Mouse (Mus musculus): ENCODE measurements at regions not wholly inside any gene's neighbourhood (a gene's known extent, or its start where the extent isn't known, plus 50 kb on each side); places are given as distances from the start of the nearest gene placed in this dataset.
"Not testable (repeated sequence)": the region's sequence is repeated elsewhere in the genome, so short reads cannot be mapped to it uniquely, and the experiment has no call there.

DNA sequence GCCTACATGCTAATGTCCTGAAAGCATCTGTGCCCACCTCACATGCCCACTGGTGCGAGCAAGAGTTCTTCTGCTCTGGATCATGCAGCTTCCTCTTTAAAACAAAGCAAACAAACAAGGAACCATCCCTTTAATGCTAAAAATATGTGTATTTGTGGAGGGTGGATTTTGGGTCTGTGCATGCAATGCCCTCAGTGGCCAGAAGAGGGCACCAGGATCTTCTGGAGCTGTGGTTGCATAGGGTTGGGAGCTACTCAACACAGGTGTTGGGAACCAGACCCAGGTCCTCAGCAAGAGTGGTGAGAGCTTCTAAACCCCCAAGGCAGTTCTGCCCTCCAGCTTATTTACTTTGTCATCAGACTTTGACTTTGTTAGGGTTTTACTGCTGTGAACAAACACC, 201.3 kb downstream of the Matn1 start:
- ATAC-seq (replicated peaks; ENCODE audit: low read depth, poor library complexity, severe bottlenecking): no peak

- ATAC-seq (replicated peaks; ENCODE audit: low read depth, poor library complexity, severe bottlenecking): no peak
Observed at GRCm38 (mm10) chr4:131148042-131148747, 204.0 kb downstream of the Matn1 start.

- ATAC-seq (replicated peaks; ENCODE audit: low read depth, poor library complexity, severe bottlenecking): no peak
Observed at GRCm38 (mm10) chr4:131149466-131149865, 205.3 kb downstream of the Matn1 start.

DNA sequence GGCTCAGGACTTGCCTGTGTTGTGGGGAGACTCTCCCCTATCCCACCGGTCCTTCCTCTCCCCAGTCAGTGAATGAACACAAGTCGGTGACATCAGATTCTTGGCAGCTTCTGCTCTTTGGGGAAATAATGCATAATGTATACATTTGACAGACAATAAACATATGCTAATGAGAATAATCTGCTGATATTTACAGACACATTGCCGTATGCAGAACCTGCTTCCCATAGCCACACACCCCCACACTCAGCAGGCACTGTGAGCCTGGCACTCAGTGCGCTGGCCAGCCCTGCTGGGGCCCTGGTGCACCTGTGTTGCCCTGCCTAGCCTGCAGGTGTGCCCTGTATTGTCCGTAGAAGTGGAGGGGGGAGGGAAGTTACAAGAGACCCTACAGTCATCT, 215.5 kb downstream of the Matn1 start:
- no peak for ATAC-seq (replicated peaks; ENCODE audit: low read depth, poor library complexity, severe bottlenecking)

DNA sequence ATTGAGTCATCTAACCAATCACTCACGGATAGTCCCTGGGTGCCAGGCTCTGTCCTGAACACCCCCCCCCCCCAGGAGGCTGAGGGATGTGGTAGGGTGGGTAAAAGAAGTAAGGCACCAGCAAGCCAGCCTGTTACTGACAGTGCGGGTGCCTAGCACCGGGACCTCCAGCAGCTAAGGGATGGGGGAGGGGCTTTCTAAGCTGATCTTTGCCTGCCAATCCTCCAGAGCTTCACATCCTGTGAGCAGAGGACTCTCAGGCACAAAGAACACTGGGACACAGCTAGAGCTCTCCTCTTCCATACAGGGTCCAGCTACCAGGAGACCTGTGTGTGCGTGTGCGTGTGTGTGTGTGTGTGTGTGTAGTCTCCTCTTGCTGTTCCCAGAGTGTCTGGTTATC, 215.9 kb downstream of the Matn1 start:
- ATAC-seq (replicated peaks; ENCODE audit: low read depth, poor library complexity, severe bottlenecking): no peak

DNA sequence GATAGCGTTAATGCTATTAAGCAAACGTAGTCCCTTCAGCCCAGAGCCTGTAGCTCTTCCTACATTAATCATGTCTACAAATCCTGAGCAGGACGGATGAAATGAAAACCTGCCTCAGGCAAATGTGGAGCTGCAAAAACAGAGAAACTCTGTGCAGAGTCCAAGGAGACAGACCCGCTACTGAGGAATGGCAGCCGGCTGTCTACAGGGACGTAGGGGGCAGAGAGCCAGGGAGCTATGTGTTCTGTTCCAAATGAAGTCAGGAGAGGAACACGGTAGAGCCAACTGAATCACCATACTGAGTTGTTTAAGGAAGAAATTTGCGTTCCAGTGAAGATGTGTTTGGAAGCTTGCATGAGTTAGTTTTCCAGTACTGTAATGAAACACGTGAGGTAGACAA, 217.3 kb downstream of the Matn1 start:
- no peak for ATAC-seq (replicated peaks; ENCODE audit: low read depth, poor library complexity, severe bottlenecking)

DNA sequence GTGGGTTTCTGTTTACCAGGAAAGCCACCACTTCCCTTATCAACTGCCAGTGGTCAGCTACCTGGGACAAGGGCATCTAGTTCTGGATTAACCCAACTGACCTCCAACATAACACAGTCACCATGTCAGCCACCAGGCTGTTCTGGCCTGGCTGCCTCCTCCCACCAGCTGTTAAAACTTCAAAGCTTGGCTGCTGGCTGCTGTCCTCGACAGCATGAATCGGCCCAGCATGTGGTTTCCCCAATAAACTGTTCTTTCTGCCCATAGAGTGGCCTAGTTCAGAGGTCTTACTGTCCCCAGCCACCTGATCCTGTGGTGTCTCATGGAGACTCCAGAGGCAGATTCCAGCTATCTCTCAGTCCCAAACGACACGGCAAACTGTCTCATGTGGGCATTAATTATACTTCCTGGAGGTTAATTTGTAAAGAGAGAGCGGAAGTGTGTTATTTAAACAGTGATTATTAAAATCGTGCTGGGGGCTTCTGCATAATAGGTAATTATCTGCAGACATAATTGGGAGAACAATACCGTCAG, 219.7 kb downstream of the Matn1 start:
- no peak for ATAC-seq (replicated peaks; ENCODE audit: low read depth, poor library complexity, severe bottlenecking)

- ATAC-seq (replicated peaks; ENCODE audit: low read depth, poor library complexity, severe bottlenecking): no peak
Observed at GRCm38 (mm10) chr4:131166574-131167270, 222.5 kb downstream of the Matn1 start.

DNA sequence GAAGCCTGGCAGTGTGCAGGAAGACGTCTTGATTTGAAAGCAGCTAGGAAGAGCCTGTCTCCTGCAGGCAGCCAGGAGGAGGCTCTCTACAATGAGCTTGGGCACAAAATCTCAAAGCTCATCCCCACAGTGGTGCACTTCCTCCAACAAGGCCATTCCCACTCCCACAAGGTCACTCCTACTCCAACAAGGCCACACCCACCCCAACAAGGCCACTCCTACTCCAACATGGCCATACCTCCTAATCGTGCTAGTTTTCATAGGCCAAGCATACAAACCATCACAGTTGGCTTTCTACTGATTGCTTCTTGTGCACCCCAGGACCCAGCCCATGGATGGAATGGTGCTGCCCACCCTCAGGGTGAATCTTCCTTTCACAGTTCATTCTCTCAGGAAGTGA, 223.7 kb downstream of the Matn1 start:
- ATAC-seq (replicated peaks; ENCODE audit: low read depth, poor library complexity, severe bottlenecking): no peak

DNA sequence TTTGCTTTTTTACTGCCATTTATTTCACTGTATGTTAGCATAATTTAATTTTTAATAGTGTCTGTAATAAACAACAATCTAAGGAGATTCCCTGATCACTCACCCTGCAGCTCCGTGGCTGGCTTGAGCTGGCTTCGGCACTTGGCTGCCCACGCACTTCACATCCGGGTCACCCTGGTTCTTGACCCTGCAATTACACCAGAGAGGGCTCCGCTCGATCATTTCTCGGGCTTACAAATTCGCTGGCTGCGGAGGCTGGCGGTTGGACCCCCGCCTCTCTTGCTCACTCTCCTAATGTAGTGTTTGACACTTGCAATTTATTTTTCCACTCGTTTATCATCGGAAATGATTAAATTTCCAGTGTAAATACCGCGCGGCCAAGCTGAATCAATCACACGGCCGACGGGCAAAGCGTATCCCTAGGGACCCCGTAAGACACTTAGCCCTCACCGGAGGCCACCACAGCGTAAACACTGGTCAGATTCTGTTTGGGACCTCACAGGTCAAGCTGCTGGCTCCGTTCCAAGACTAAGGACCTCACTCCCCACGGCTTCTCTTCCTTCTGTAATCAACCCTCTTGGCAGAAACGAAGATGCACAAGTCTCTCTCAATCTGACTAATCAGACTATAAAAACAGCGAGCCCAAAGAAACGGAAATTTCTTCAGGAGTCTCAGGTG, 229.7 kb downstream of the Matn1 start:
- ATAC-seq (replicated peaks; ENCODE audit: low read depth, poor library complexity, severe bottlenecking): no peak

GRCm38 (mm10) chr4:131176701-131177100, 232.5 kb downstream of the Matn1 start:
- ATAC-seq (replicated peaks; ENCODE audit: low read depth, poor library complexity, severe bottlenecking): no peak

GRCm38 (mm10) chr4:131177889-131178288, 233.7 kb downstream of the Matn1 start:
- ATAC-seq (replicated peaks; ENCODE audit: low read depth, poor library complexity, severe bottlenecking): no peak

DNA sequence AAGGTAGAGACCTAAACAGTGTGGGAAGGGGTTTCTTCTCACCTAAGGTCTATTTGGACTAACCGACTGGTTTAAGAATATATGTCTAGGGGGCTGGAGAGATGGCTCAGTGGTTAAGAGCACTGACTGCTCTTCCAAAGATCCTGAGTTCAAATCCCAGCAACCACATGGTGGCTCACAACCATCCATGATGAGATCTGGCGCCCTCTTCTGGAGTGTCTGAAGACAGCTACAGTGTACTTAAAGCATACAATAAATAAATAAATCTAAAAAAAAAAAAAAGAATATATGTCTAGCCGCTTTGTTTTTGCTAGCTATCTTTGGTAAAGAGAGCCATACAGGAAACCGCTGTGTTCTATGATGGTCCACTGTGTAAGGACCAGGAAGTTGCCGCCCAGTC, 234.5 kb downstream of the Matn1 start:
- not testable (repeated sequence) for ATAC-seq (replicated peaks; ENCODE audit: low read depth, poor library complexity, severe bottlenecking)

- no peak for ATAC-seq (replicated peaks; ENCODE audit: low read depth, poor library complexity, severe bottlenecking)
Observed at GRCm38 (mm10) chr4:131188066-131188465, 243.9 kb downstream of the Matn1 start.

GRCm38 (mm10) chr4:131191106-131191880, 247.1 kb downstream of the Matn1 start:
- no peak for ATAC-seq (replicated peaks; ENCODE audit: low read depth, poor library complexity, severe bottlenecking)

GRCm38 (mm10) chr4:131193900-131194419, 249.8 kb downstream of the Matn1 start:
- no peak for ATAC-seq (replicated peaks; ENCODE audit: low read depth, poor library complexity, severe bottlenecking)

DNA sequence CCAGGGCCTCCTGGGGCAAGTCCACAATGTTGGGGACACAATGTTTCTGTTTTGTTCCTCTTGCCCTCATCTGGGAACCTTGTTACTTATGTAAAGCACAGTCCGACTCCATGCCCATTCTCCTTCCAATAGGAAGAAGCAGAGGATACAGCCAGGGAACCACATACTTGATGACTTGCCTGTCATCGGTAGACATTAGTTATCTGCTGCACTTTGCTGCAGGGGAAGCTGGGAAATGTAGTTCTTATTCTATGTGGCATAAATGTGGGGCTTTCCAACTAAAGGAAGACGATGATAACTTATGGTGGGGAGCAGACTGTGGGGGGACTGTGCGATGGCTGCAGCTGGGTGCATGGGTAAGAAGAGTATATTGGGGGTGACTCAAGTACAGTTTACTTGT, 252.0 kb downstream of the Matn1 start:
- ATAC-seq (replicated peaks; ENCODE audit: low read depth, poor library complexity, severe bottlenecking): no peak

DNA sequence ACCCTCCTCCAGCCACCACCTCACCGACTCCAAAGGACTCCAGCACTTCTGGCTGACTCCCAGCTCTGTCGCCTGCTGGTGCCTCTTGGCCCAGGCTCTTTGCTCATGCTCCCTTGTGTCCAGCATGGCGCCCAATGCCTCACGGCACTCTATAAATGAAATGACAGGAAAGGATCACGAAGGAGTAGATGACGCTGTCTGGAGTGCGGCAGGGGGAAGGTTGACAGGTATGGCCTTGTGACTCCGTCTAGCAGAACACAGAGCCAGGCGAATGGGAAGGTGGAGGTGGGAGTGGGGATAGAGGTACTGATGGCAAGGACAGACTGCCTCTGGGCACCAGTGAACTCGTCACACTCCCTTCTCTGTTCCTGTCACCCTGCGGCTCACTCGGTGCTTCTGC, 259.5 kb downstream of the Matn1 start:
- ATAC-seq (replicated peaks; ENCODE audit: low read depth, poor library complexity, severe bottlenecking): no peak

DNA sequence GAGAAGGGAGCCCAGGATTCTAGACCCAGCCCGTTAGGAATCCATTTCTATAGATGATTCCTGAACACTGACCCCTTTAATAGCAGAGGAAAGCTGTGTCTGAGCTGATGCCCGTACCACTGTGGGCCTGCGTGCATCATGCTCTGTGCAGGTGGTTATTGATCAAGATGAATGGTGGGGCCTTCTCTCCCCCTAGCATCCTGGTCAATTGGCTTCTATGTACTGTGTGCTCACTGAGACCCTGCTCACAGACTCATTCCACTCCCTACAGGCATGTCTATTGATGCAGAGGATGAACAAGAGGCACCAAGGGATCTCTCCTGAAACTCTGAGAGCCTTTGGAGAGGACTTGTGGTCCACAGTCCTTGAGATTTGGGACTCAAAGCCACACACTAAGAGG, 260.5 kb downstream of the Matn1 start:
- ATAC-seq (replicated peaks; ENCODE audit: low read depth, poor library complexity, severe bottlenecking): no peak

- no peak for ATAC-seq (replicated peaks; ENCODE audit: low read depth, poor library complexity, severe bottlenecking)
Observed at GRCm38 (mm10) chr4:131205127-131205526, 260.9 kb downstream of the Matn1 start.

Measured in common myeloid progenitor, adult 5-6 weeks (primary cell).